Mouse (Mus musculus): Measurements from ENCODE around the gene Cnnm1. TPM values are rescaled to one million over a fixed set of nuclear protein-coding genes. Genes with fewer than 3 reads are reported as not detected.

Gene Cnnm1
- total and polyA plus RNA-seq, 3 experiments = not detected

- Histone ChIP-seq H3K27me3 (replicated peaks) (no peaks in the 10 kb centered on the region), H3K4me2 (ENCODE audit: insufficient read depth, low read depth, poor library complexity, severe bottlenecking) (no peak overlapping the region), H3K9ac (ENCODE audit: insufficient read depth, low read depth) (no peak overlapping the region), H3K4me3 (replicated peaks in 1 of 3; ENCODE audit: low read depth in 2 of 3, low read length in 2 of 3, poor library complexity in 1 of 3) (no peak overlapping the region), H3K4me1 (ENCODE audit: control insufficient read depth in 1 of 2, insufficient read depth in 2 of 2) (no peaks in the 10 kb centered on the region), H3K36me3 (replicated peaks in 1 of 2; ENCODE audit: control insufficient read depth in 1 of 2, insufficient read depth in 1 of 2, low read length in 1 of 2) (no peaks in the 10 kb centered on the region), H3K9me3 (replicated peaks; ENCODE audit: low read length) (no peaks in the 10 kb centered on the region), H3K79me2 (replicated peaks; ENCODE audit: control insufficient read depth, extremely low read depth, insufficient read depth, poor library complexity, severe bottlenecking) (no peaks in the 10 kb centered on the region), H3K27ac (ENCODE audit: insufficient read depth, low read depth) (no peak overlapping the region)
- DNase-seq (ENCODE audit: extremely low read depth) = no peak
- in situ Hi-C loops (cut with MboI; ENCODE audit: low pct_ligation_motif_present, low pct_unique_long_range_greater_than_20kb, low sequenced_read_pairs) = no loop called here
- no peak for TF ChIP-seq SIN3A (IDR thresholded peaks at IDR 0.05; ENCODE audit: low read length)
- TF ChIP-seq IRF4 (IDR thresholded peaks at IDR 0.05; ENCODE audit: low read depth, low read length) = no peak
- TF ChIP-seq E2F4 (IDR thresholded peaks at IDR 0.05; ENCODE audit: insufficient replicate concordance, low read depth, low read length) = no peak
- TF ChIP-seq GABPA (IDR thresholded peaks at IDR 0.05; ENCODE audit: insufficient replicate concordance, low read depth, low read length) = no peak
- TF ChIP-seq UBTF (IDR thresholded peaks at IDR 0.05; ENCODE audit: low read depth, low read length) = no peak
- TF ChIP-seq ZNF384 (IDR thresholded peaks at IDR 0.05; ENCODE audit: low read depth, low read length) = no peak
- TF ChIP-seq MAFK (IDR thresholded peaks at IDR 0.05; ENCODE audit: insufficient replicate concordance, low read length) = no peak
- TF ChIP-seq ELF1 (IDR thresholded peaks at IDR 0.05; ENCODE audit: low read depth, low read length) = no peak
- no peak for TF ChIP-seq KAT2A (IDR thresholded peaks at IDR 0.05; ENCODE audit: insufficient replicate concordance, low read length)
- no peak for TF ChIP-seq USF2 (conservative IDR thresholded peaks at IDR 0.05; ENCODE audit: low read depth, low read length)
- no peak for TF ChIP-seq ZKSCAN1 (IDR thresholded peaks at IDR 0.05; ENCODE audit: borderline replicate concordance, low read depth, low read length)
- no peak for TF ChIP-seq CHD2 (IDR thresholded peaks at IDR 0.05; ENCODE audit: low read length)
- TF ChIP-seq MYC (IDR thresholded peaks at IDR 0.05; ENCODE audit: low read depth, low read length) = no peak
- no peak for TF ChIP-seq NELFE (IDR thresholded peaks at IDR 0.05; ENCODE audit: low read depth, low read length)
- no peak for TF ChIP-seq MEF2A (IDR thresholded peaks at IDR 0.05; ENCODE audit: borderline replicate concordance, low read depth, low read length)
- dilution Hi-C loops (cut with MboI; ENCODE audit: extremely low pct_ligation_motif_present, extremely low pct_unique_long_range_greater_than_20kb, low sequenced_read_pairs) = no loop called here
Measured at GRCm38 (mm10) chr19:43420506-43420905, 19.7 kb upstream of the Cnnm1 start.

DNA sequence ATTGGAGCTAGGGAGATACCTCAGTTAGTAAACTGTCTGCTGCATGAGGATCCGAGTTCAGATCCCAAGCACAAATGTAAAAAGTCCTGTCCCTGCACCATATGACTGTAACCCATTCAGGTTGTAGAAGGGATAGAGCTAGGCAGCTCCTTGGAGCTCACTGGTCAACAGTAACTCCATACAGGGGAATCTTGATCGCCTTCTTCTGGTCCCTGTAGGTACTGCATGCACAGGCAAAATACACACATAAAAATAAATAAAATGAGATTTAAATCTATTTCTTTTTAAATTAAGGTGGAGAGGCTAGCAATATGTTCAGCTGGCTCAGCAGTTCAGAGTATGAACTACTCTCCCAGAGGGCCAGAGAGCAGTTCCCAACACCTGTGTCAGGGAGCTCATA lies 16.2 kb upstream of the Cnnm1 start:
- Histone ChIP-seq H3K79me2 (replicated peaks; ENCODE audit: control insufficient read depth, extremely low read depth, insufficient read depth, poor library complexity, severe bottlenecking) (no peaks in the 10 kb centered on the region), H3K9ac (ENCODE audit: insufficient read depth, low read depth) (no peak overlapping the region), H3K4me2 (ENCODE audit: insufficient read depth, low read depth, poor library complexity, severe bottlenecking) (no peak overlapping the region), H3K27me3 (replicated peaks) (no peaks in the 10 kb centered on the region), H3K36me3 (replicated peaks in 1 of 2; ENCODE audit: control insufficient read depth in 1 of 2, insufficient read depth in 1 of 2, low read length in 1 of 2) (no peaks in the 10 kb centered on the region), H3K9me3 (replicated peaks; ENCODE audit: low read length) (no peaks in the 10 kb centered on the region), H3K27ac (ENCODE audit: insufficient read depth, low read depth) (no peak overlapping the region), H3K4me3 (replicated peaks in 1 of 3; ENCODE audit: low read depth in 2 of 3, low read length in 2 of 3, poor library complexity in 1 of 3) (no peak overlapping the region), H3K4me1 (ENCODE audit: control insufficient read depth in 1 of 2, insufficient read depth in 2 of 2) (no peaks in the 10 kb centered on the region)
- in situ Hi-C loops (cut with MboI; ENCODE audit: low pct_ligation_motif_present, low pct_unique_long_range_greater_than_20kb, low sequenced_read_pairs) = no loop called here
- TF ChIP-seq SMC3 (IDR thresholded peaks at IDR 0.05; ENCODE audit: low read depth, low read length) = no peak
- no peak for TF ChIP-seq HCFC1 (IDR thresholded peaks at IDR 0.05; ENCODE audit: low read depth, low read length)
- peak; percentile 33 to 39; a peak in 3 of 4 replicates for TF ChIP-seq CTCF (conservative IDR thresholded peaks at IDR 0.05 in 1 of 2, IDR thresholded peaks at IDR 0.05 in 1 of 2; ENCODE audit: low read depth in 2 of 2, low read length in 2 of 2)
- DNase-seq (ENCODE audit: extremely low read depth) = peak; percentile 4
- dilution Hi-C loops (cut with MboI; ENCODE audit: extremely low pct_ligation_motif_present, extremely low pct_unique_long_range_greater_than_20kb, low sequenced_read_pairs) = no loop called here

Data from CH12.LX (cell line).